Mouse (Mus musculus) CH12.LX (cell line): ENCODE measurements around the gene Pawr. TPM values are rescaled to one million over a fixed set of nuclear protein-coding genes. Genes with fewer than 3 reads are reported as not detected.

ENCODE experiments used
- DNase-seq: peaks from one replicate; pipeline ENCODE4 v3.0.0-alpha.2; 2013; ENCODE audit errors: extremely low read depth
- H3K27ac ChIP-seq: 2 replicates; pipeline ENCODE4 v1.5.1; 2012; ENCODE audit warnings: low read depth, mild to moderate bottlenecking, control low read depth, moderate library complexity; ENCODE audit not compliant: insufficient read depth
- H3K27me3 ChIP-seq: replicated peaks from 2 replicates; pipeline ENCODE3; 2012; ENCODE audit warnings: inconsistent platforms
- H3K36me3 ChIP-seq, 2 experiments: replicated peaks in 1 of 2; 2 replicates each; pipeline versions ENCODE3 to v1.6.1; 2012; ENCODE audit warnings: inconsistent platforms in 1 of 2, low read length in 1 of 2, mild to moderate bottlenecking in 1 of 2, mixed read lengths in 1 of 2, moderate library complexity in 1 of 2; ENCODE audit not compliant: control insufficient read depth in 1 of 2, insufficient read depth in 1 of 2
- H3K4me1 ChIP-seq, 2 experiments: 2 replicates each; pipeline ENCODE4 v1.6.1; 2012; ENCODE audit warnings: inconsistent platforms in 1 of 2, moderate library complexity in 1 of 2; ENCODE audit not compliant: insufficient read depth in 2 of 2, control insufficient read depth in 1 of 2
- H3K4me2 ChIP-seq: 2 replicates; pipeline ENCODE4 v1.6.1; 2012; ENCODE audit warnings: low read depth, mild to moderate bottlenecking, control low read depth; ENCODE audit not compliant: poor library complexity, insufficient read depth, severe bottlenecking
- H3K4me3 ChIP-seq, 3 experiments: fragments of 150-350 bp in 1 of 3; sonication (generic) in 1 of 3; replicated peaks in 1 of 3; 2 replicates each; pipeline versions ENCODE3 to v1.5.1; 2011 to 2012; ENCODE audit warnings: low read depth in 2 of 3, low read length in 2 of 3, mild to moderate bottlenecking in 2 of 3, moderate library complexity in 2 of 3, control low read depth in 1 of 3, improper control_type of control experiment in 1 of 3, inconsistent platforms in 1 of 3, mixed read lengths in 1 of 3; ENCODE audit not compliant: poor library complexity in 1 of 3
- H3K79me2 ChIP-seq: replicated peaks from 2 replicates; pipeline ENCODE4 v1.6.1; 2012; ENCODE audit warnings: mild to moderate bottlenecking, moderate library complexity; ENCODE audit not compliant: control insufficient read depth, poor library complexity, insufficient read depth, severe bottlenecking; ENCODE audit errors: extremely low read depth
- H3K9ac ChIP-seq: 2 replicates; pipeline ENCODE4 v1.6.1; 2012; ENCODE audit warnings: low read depth, mild to moderate bottlenecking, control low read depth, moderate library complexity; ENCODE audit not compliant: insufficient read depth
- H3K9me3 ChIP-seq: replicated peaks from 2 replicates; pipeline ENCODE3; 2012; ENCODE audit warnings: low read length, inconsistent platforms, mixed read lengths
- CHD1 ChIP-seq: IDR thresholded peaks from 2 replicates; pipeline ENCODE4 v1.6.1; 2012; ENCODE audit warnings: low read depth, low read length, improper control_type of control experiment, inconsistent platforms
- CHD2 ChIP-seq: IDR thresholded peaks from 2 replicates; pipeline ENCODE4 v1.6.1; 2011; ENCODE audit warnings: low read length, improper control_type of control experiment
- CTCF ChIP-seq, 2 experiments: IDR thresholded peaks in 1 of 2; conservative IDR thresholded peaks in 1 of 2; 2 replicates each; pipeline ENCODE4 v1.5.1; 2011 to 2012; ENCODE audit warnings: low read depth in 2 of 2, low read length in 2 of 2, improper control_type of control experiment in 1 of 2, inconsistent platforms in 1 of 2, mild to moderate bottlenecking in 1 of 2, moderate library complexity in 1 of 2
- EP300 ChIP-seq: IDR thresholded peaks from 2 replicates; pipeline ENCODE4 v1.6.1; 2011; ENCODE audit warnings: low read length, improper control_type of control experiment
- HCFC1 ChIP-seq: IDR thresholded peaks from 2 replicates; pipeline ENCODE4 v1.6.1; 2012; ENCODE audit warnings: low read depth, mild to moderate bottlenecking, inconsistent platforms, low read length, improper control_type of control experiment
- JUN ChIP-seq: IDR thresholded peaks from 2 replicates; pipeline ENCODE4 v1.6.1; 2011; ENCODE audit warnings: low read depth, mild to moderate bottlenecking, low read length, improper control_type of control experiment, moderate library complexity; ENCODE audit not compliant: insufficient read depth
- NRF1 ChIP-seq: IDR thresholded peaks from 2 replicates; pipeline ENCODE4 v1.6.1; 2014; ENCODE audit warnings: low read depth, mild to moderate bottlenecking, inconsistent platforms, low read length, improper control_type of control experiment, moderate library complexity
- RCOR1 ChIP-seq: conservative IDR thresholded peaks from 2 replicates; pipeline ENCODE4 v1.6.1; 2012; ENCODE audit warnings: low read depth, mild to moderate bottlenecking, inconsistent platforms, low read length, improper control_type of control experiment
- TCF12 ChIP-seq: IDR thresholded peaks from 2 replicates; pipeline ENCODE4 v1.6.1; 2014; ENCODE audit warnings: low read depth, mild to moderate bottlenecking, inconsistent platforms, low read length, improper control_type of control experiment
- USF1 ChIP-seq: IDR thresholded peaks from 2 replicates; pipeline ENCODE4 v1.6.1; 2014; ENCODE audit warnings: low read depth, mild to moderate bottlenecking, inconsistent platforms, low read length, improper control_type of control experiment
- USF2 ChIP-seq: conservative IDR thresholded peaks from 2 replicates; pipeline ENCODE4 v1.6.1; 2011; ENCODE audit warnings: low read depth, low read length, improper control_type of control experiment
- ZKSCAN1 ChIP-seq: IDR thresholded peaks from 2 replicates; pipeline ENCODE4 v1.6.1; 2012; ENCODE audit warnings: low read depth, inconsistent platforms, low read length, improper control_type of control experiment, borderline replicate concordance
- ZMIZ1 ChIP-seq: IDR thresholded peaks from 2 replicates; pipeline ENCODE4 v1.6.1; 2012; ENCODE audit warnings: low read depth, mild to moderate bottlenecking, inconsistent platforms, low read length, improper control_type of control experiment
- ZNF384 ChIP-seq: IDR thresholded peaks from 2 replicates; pipeline ENCODE4 v1.6.1; 2012; ENCODE audit warnings: low read depth, low read length, improper control_type of control experiment, inconsistent platforms
- dilution Hi-C: fragments of 300-500 bp; cut with MboI; formaldehyde crosslinking; loops from 2 replicates; pipeline ENCODE4 v1.14.3; 2020; ENCODE audit warnings: low sequenced_read_pairs; ENCODE audit not compliant: extremely low pct_unique_long_range_greater_than_20kb, extremely low pct_ligation_motif_present
- in situ Hi-C: fragments of 300-500 bp; cut with MboI; formaldehyde crosslinking; loops from 3 replicates; pipeline ENCODE4 v1.14.3; 2019; ENCODE audit warnings: low sequenced_read_pairs, low pct_ligation_motif_present, low pct_unique_long_range_greater_than_20kb, mixed read lengths
- polyA plus RNA-seq: library from polyadenylated mRNA; unstranded; fragments of >175 nt; gene quantifications from 2 replicates; pipeline ENCODE4 v1.2.1, GENCODE M21; 2012; ENCODE audit warnings: low read depth; ENCODE audit not compliant: insufficient read length
- total RNA-seq, 2 experiments: library from RNA; depleted of rRNA; stranded (reverse); fragments of 300-350 nt in 1 of 2; fragments of >200 nt in 1 of 2; gene quantifications; 2 replicates each; pipeline ENCODE4 v1.2.3; 2012 to 2014

Pawr gene
- total and polyA plus RNA-seq, 3 experiments: not detected

GRCm38 (mm10) chr10:108404087-108404486 is 72.2 kb downstream of the Pawr start:
- Histone ChIP-seq H3K9me3 (no peaks in the 10 kb centered on the region), H3K27me3 (no peaks in the 10 kb centered on the region), H3K79me2 (no peaks in the 10 kb centered on the region), H3K27ac (no peak overlapping the region), H3K4me1 (no peaks in the 10 kb centered on the region), H3K4me3 (no peak overlapping the region), H3K36me3 (no peaks in the 10 kb centered on the region), H3K9ac (no peak overlapping the region), H3K4me2 (no peak overlapping the region)
- dilution Hi-C loops: no loop called here
- no peak for DNase-seq
- in situ Hi-C loops: no loop called here
- no peak for TF ChIP-seq USF1
- no peak for TF ChIP-seq CHD2

DNA sequence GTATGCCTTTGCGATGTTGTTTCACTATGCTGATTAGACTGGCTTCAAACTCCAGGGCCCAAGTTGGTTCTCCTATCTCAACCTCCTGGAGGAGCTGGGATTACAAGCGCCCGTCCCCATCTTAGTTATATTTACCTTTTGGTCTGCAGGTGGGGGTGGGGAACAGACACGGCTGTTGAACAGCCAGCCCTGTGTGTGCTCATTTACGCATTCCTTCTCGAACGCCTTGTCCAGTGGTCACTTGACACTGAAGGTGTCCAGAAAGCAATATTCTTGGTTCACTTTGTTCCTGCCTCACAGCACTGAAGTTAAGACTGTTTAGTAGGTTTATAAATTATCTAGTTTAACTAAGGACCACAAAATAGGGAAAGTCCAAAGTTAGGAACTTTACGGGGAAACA is 73.2 kb downstream of the Pawr start:
- DNase-seq: no peak
- H3K36me3 ChIP-seq: no peaks in the 10 kb centered on the region
- no peak overlapping the region for H3K9ac ChIP-seq
- H3K4me3 ChIP-seq: no peak overlapping the region
- H3K4me1 ChIP-seq: no peaks in the 10 kb centered on the region
- H3K27me3 ChIP-seq: no peaks in the 10 kb centered on the region
- no peaks in the 10 kb centered on the region for H3K79me2 ChIP-seq
- TF ChIP-seq USF2 (no peak), CTCF (conservative IDR thresholded peaks at IDR 0.05 in 1 of 2, IDR thresholded peaks at IDR 0.05 in 1 of 2; ENCODE audit: low read depth in 2 of 2, low read length in 2 of 2) (no peak), NRF1 (no peak), HCFC1 (no peak), TCF12 (no peak), EP300 (no peak), ZMIZ1 (no peak), JUN (no peak)
- TF ChIP-seq, all 38 proteins: peak for 0
- no peaks in the 10 kb centered on the region for H3K9me3 ChIP-seq
- H3K4me2 ChIP-seq: no peak overlapping the region
- dilution Hi-C loops (no loop called here), in situ Hi-C loops (no loop called here)
- H3K27ac ChIP-seq: no peak overlapping the region

DNA sequence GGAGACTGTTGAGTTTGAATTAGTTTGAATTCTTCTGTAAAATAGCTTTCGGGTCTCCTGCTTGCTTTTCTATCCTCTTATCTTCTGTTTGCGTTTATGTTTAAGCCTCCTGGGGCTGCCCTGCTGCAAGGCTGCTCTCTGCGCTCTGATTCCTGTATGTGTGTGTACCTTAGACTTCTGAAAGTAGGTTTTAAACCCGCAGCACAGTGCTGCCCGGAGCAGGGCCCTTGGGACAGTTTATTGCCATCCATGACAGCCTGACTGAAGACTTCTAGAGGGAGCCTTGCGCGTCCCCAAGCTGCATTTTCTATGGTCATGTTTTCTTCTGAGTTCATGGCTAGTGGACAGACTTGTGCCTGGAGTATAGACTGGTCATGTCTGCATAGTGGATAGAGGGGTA is 74.0 kb downstream of the Pawr start:
- Histone ChIP-seq H3K9me3 (no peaks in the 10 kb centered on the region), H3K27me3 (no peaks in the 10 kb centered on the region), H3K36me3 (no peaks in the 10 kb centered on the region), H3K79me2 (no peaks in the 10 kb centered on the region), H3K27ac (no peak overlapping the region), H3K4me1 (no peaks in the 10 kb centered on the region), H3K9ac (no peak overlapping the region), H3K4me2 (no peak overlapping the region), H3K4me3 (no peak overlapping the region)
- TF ChIP-seq ZKSCAN1 (no peak), RCOR1 (no peak), USF2 (no peak), ZNF384 (no peak), CHD1 (no peak)
- no peak for DNase-seq
- dilution Hi-C loops (no loop called here), in situ Hi-C loops (no loop called here)
